Mouse (Mus musculus): Measurements from ENCODE around the gene Olfr569. TPM values are rescaled to one million over a fixed set of nuclear protein-coding genes. Genes with fewer than 3 reads are reported as not detected.

The Olfr569 gene
- polyA plus RNA-seq, 1 experiment from 2014 or later, result not detected

GRCm38 (mm10) chr7:102858665-102859064 lies 32.0 kb downstream of the Olfr569 start, which contains the start of gene Olfr566:
TSS of gene Olfr566 (minus strand) at chr7:102858765.
- ATAC-seq (replicated peaks; ENCODE audit: insufficient number of reproducible peaks, low FRiP score, low TSS enrichment, low read depth) (no peak), DNase-seq (ENCODE audit: low spot score) (no peak)
- no peaks in the 10 kb centered on the region for H3K27me3 ChIP-seq (ENCODE audit: control insufficient read depth, insufficient read depth, low read length)
- H3K9ac ChIP-seq (replicated peaks; ENCODE audit: low read length), result no peak within 1 kb of the TSS
- no peaks in the 10 kb centered on the region for H3K4me1 ChIP-seq (ENCODE audit: control insufficient read depth, insufficient read depth, low read length)
- H3K27ac ChIP-seq (replicated peaks; ENCODE audit: low read depth, low read length), result no peak within 1 kb of the TSS
- no peak within 1 kb of the TSS for H3K4me3 ChIP-seq (ENCODE audit: low read depth, low read length)
- H3K4me2 ChIP-seq (ENCODE audit: low read depth, low read length), result no peak within 1 kb of the TSS
- 83% methylated on average over 1 of the region's 1 CpGs for WGBS
- H3K9me3 ChIP-seq (replicated peaks; ENCODE audit: control insufficient read depth, low read length), result no peaks in the 10 kb centered on the region
- no peaks in the 10 kb centered on the region for H3K36me3 ChIP-seq (replicated peaks; ENCODE audit: control insufficient read depth, insufficient read depth, low read depth, low read length)

- H3K9ac ChIP-seq (replicated peaks; ENCODE audit: low read length), result no peak overlapping the region
- DNase-seq (ENCODE audit: low spot score) (no peak), ATAC-seq (replicated peaks; ENCODE audit: insufficient number of reproducible peaks, low FRiP score, low TSS enrichment, low read depth) (no peak)
- no peak overlapping the region for H3K4me2 ChIP-seq (ENCODE audit: low read depth, low read length)
- H3K9me3 ChIP-seq (replicated peaks; ENCODE audit: control insufficient read depth, low read length), result no peaks in the 10 kb centered on the region
- H3K4me1 ChIP-seq (ENCODE audit: control insufficient read depth, insufficient read depth, low read length), result no peaks in the 10 kb centered on the region
- H3K27me3 ChIP-seq (ENCODE audit: control insufficient read depth, insufficient read depth, low read length), result no peaks in the 10 kb centered on the region
- no peaks in the 10 kb centered on the region for H3K36me3 ChIP-seq (replicated peaks; ENCODE audit: control insufficient read depth, insufficient read depth, low read depth, low read length)
- H3K4me3 ChIP-seq (ENCODE audit: low read depth, low read length), result no peak overlapping the region
- no peak overlapping the region for H3K27ac ChIP-seq (replicated peaks; ENCODE audit: low read depth, low read length)
Measured at GRCm38 (mm10) chr7:102855807-102856206, 34.9 kb downstream of the Olfr569 start.

Other genes starting within 250 kb of the Olfr569 start
- gene Olfr555, start 232.1 kb downstream of the Olfr569 start, polyA plus RNA-seq (2014; fragmentation: Nextera tagmentation; extraction: Ambion mirVana), result not detected in 2 replicates
- not detected in 2 replicates for gene Olfr556, start 226.0 kb downstream of the Olfr569 start, polyA plus RNA-seq (2014; fragmentation: Nextera tagmentation; extraction: Ambion mirVana)
- 11.4 and 14.7 TPM in 2 replicates for gene Trim68, start 203.6 kb downstream of the Olfr569 start, polyA plus RNA-seq (2014; fragmentation: Nextera tagmentation; extraction: Ambion mirVana)
- gene Olfr557, start 195.0 kb downstream of the Olfr569 start, polyA plus RNA-seq (2014; fragmentation: Nextera tagmentation; extraction: Ambion mirVana), result not detected in 2 replicates
- 0.24 TPM in 1 of 2 replicates, not detected in the other for gene Olfr558, start 188.7 kb downstream of the Olfr569 start, polyA plus RNA-seq (2014; fragmentation: Nextera tagmentation; extraction: Ambion mirVana)
- not detected in 2 replicates for gene Olfr33, start 171.8 kb downstream of the Olfr569 start, polyA plus RNA-seq (2014; fragmentation: Nextera tagmentation; extraction: Ambion mirVana)
- gene Olfr559, start 163.4 kb downstream of the Olfr569 start, polyA plus RNA-seq (2014; fragmentation: Nextera tagmentation; extraction: Ambion mirVana), result not detected in 2 replicates
- not detected in 2 replicates for gene Olfr560, start 131.5 kb downstream of the Olfr569 start, polyA plus RNA-seq (2014; fragmentation: Nextera tagmentation; extraction: Ambion mirVana)
- gene Olfr78, start 131.4 kb downstream of the Olfr569 start, polyA plus RNA-seq (2014; fragmentation: Nextera tagmentation; extraction: Ambion mirVana), result 0.08 TPM in 1 of 2 replicates, not detected in the other
- gene Olfr561, start 119.7 kb downstream of the Olfr569 start, polyA plus RNA-seq (2014; fragmentation: Nextera tagmentation; extraction: Ambion mirVana), result not detected in 2 replicates
- gene Olfr564, start 87.4 kb downstream of the Olfr569 start, polyA plus RNA-seq (2014; fragmentation: Nextera tagmentation; extraction: Ambion mirVana), result not detected in 2 replicates
- gene Olfr566, start 32.1 kb downstream of the Olfr569 start, polyA plus RNA-seq (2014; fragmentation: Nextera tagmentation; extraction: Ambion mirVana), result not detected in 2 replicates
- 0.22 TPM in 1 of 2 replicates, not detected in the other for gene Olfr568, start 13.8 kb downstream of the Olfr569 start, polyA plus RNA-seq (2014; fragmentation: Nextera tagmentation; extraction: Ambion mirVana)
- not detected in 2 replicates for gene Olfr570, start 3.7 kb upstream of the Olfr569 start, polyA plus RNA-seq (2014; fragmentation: Nextera tagmentation; extraction: Ambion mirVana)
- 0.28 and 0.31 TPM in 2 replicates for gene Olfr571, start 26.7 kb upstream of the Olfr569 start, polyA plus RNA-seq (2014; fragmentation: Nextera tagmentation; extraction: Ambion mirVana)
- not detected in 2 replicates for gene Olfr572, start 33.5 kb upstream of the Olfr569 start, polyA plus RNA-seq (2014; fragmentation: Nextera tagmentation; extraction: Ambion mirVana)
- not detected in 2 replicates for gene Olfr573-ps1, start 51.7 kb upstream of the Olfr569 start, polyA plus RNA-seq (2014; fragmentation: Nextera tagmentation; extraction: Ambion mirVana)
- gene Olfr574, start 57.6 kb upstream of the Olfr569 start, polyA plus RNA-seq (2014; fragmentation: Nextera tagmentation; extraction: Ambion mirVana), result not detected in 2 replicates
- not detected in 2 replicates for gene Olfr575, start 67.9 kb upstream of the Olfr569 start, polyA plus RNA-seq (2014; fragmentation: Nextera tagmentation; extraction: Ambion mirVana)
- not detected in 2 replicates for gene Olfr576, start 71.8 kb upstream of the Olfr569 start, polyA plus RNA-seq (2014; fragmentation: Nextera tagmentation; extraction: Ambion mirVana)
- not detected in 2 replicates for gene Olfr577, start 85.1 kb upstream of the Olfr569 start, polyA plus RNA-seq (2014; fragmentation: Nextera tagmentation; extraction: Ambion mirVana)
- gene Olfr578, start 98.4 kb upstream of the Olfr569 start, polyA plus RNA-seq (2014; fragmentation: Nextera tagmentation; extraction: Ambion mirVana), result not detected in 2 replicates
- not detected in 2 replicates for gene Olfr582, start 147.1 kb upstream of the Olfr569 start, polyA plus RNA-seq (2014; fragmentation: Nextera tagmentation; extraction: Ambion mirVana)
- not detected in 2 replicates for gene Olfr583, start 160.4 kb upstream of the Olfr569 start, polyA plus RNA-seq (2014; fragmentation: Nextera tagmentation; extraction: Ambion mirVana)
- not detected in 2 replicates for gene Olfr584, start 191.0 kb upstream of the Olfr569 start, polyA plus RNA-seq (2014; fragmentation: Nextera tagmentation; extraction: Ambion mirVana)
- not detected in 2 replicates for gene Olfr585, start 206.8 kb upstream of the Olfr569 start, polyA plus RNA-seq (2014; fragmentation: Nextera tagmentation; extraction: Ambion mirVana)
- not detected in 2 replicates for gene Olfr586, start 234.8 kb upstream of the Olfr569 start, polyA plus RNA-seq (2014; fragmentation: Nextera tagmentation; extraction: Ambion mirVana)
- not detected in 2 replicates for gene Olfr588-ps1, start 250.0 kb upstream of the Olfr569 start, polyA plus RNA-seq (2014; fragmentation: Nextera tagmentation; extraction: Ambion mirVana)